Mouse (Mus musculus) MEL-GATA-1-ER (cell line): ENCODE results near the gene Slc4a1ap.
"Not testable (repeated sequence)": the region's sequence is repeated elsewhere in the genome, so short reads cannot be mapped to it uniquely, and the experiment has no call there.

Experiments
- DNase-seq: peaks from one replicate; pipeline ENCODE4 v3.0.0-alpha.2; 2012; ENCODE audit warnings: low read depth; ENCODE audit errors: extremely low read depth

Gene Slc4a1ap

DNA sequence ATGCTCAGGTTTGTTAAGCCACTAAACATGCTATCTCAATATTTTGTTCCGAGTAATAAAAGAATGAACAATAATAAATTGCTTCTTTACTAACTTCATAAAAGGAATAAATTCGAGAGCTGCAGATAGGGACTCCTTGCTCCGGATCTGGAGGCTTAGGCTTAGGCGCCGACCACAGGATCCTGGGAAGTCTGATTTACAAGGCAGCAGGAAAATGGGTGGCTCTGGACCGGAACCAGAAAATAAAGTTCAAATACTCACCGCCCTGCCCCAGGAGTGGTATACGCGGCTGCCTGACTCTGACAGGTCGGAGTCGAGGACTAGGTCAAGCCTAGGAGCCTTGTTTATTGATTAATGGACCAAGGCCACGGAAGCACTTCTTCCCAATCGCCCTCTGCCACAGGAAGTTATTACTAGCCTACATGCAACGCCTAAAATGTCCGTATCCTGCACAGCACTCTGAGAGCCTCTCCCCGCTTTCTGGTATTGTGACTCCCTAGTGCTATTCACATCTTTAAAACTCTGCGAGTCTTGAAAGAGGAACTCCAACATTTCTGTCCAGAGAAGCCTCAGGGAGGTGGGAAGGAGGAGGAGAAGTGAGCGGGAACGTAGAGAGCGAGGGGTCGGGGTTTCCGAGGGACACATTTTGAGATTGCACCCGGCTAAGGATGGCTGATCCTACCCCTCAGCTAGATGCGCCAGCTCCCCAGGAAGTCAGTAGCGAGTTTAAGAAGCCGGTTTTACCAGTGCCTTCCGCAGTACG is at the start of gene Slc4a1ap:
Slc4a1ap (plus strand) TSS at position 642 of the 763 bp plus-strand sequence.
- peak; percentile 88 for DNase-seq

DNA sequence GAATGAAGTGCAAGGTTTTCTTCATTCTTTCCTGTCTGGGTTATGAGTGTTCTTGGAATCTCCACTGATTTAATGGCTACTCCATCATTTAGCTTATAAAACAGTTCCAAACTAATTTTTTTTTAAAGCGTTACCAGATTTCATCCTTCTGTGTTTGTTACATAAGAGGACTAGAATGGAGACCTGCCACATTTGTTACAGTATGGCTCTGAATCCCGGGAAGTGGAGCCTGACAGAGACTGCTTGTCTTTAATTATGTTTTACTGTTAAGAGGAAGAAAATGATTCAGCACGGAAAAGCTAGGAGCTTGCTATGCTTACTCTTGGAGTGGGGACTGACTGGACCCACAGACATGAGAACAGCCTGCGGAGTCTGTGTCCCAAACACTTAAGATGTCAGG is 46.3 kb upstream of the Slc4a1ap start:
- DNase-seq, result no peak

DNA sequence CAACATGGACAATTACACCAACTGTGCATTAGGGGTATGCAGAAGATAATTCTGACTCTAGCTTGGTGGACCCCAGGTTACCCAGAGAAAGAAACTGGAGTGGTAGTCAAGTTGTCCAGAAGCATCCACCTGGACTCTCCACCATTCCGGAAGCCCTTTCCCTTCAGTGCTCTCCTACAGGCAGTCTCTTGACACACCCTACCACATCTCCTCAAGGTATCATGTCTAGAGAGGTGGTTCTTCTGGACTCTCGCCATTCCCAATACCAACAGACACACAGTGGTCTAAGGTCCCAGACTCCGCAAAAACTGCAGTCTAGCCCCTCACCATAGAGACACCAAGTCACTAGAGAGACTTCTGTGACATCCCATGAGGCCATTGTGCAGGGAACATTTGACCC is 41.4 kb upstream of the Slc4a1ap start, which contains the start of gene 4930548H24Rik:
4930548H24Rik (plus strand) TSS at position 301 of the 400 bp plus-strand sequence.
- DNase-seq, result no peak

DNA sequence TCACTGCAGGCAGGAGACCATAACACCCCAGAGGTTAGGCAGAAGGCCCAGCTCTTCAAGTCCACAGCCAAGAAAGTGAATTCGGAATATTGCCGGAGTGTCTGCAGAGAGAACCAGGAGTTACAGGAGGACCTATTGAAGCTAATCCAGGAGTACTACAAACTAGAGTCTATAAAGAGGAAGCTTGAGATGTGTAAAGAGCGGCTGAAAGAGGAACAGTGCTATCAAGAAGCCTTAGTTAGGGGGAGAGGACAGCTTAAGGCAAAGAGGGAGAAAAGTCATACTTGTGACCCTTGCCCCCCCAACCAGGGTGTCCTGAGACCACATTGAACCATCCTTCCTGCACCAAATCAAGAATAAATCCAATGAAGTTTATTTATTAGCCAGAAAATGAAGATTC is 38.9 kb upstream of the Slc4a1ap start:
- DNase-seq, result peak; percentile 41

DNA sequence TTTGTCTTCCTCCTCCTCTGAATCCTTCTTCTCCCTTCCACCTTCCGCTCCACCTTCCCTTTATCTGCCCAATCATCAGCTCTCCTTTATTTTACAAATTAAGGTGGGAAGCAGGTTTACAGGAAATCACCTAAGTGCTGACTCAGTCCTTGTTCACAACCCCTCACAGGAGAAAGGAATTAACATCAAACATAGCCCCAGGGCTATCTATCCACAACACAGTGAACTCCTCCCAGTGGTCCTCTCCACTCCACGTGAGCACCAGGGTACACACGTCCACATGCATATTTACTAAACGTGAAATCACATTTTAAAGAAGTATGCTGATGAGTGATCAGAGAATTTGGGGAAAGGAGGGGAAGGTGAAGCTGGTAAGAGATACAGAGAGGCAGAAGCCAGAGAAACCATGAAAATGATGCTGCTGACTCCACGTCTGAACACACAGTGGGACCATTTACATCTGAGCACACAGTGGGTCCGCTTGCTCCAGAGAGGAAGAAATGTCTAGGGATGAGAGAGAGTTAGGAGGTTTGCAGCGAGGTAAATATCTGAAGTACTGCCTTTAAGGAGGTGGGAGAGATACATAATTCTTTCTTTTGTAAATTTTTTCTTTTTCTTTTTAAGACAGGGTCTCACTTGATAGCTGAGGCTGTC is 37.6 kb upstream of the Slc4a1ap start:
- no peak for DNase-seq

DNA sequence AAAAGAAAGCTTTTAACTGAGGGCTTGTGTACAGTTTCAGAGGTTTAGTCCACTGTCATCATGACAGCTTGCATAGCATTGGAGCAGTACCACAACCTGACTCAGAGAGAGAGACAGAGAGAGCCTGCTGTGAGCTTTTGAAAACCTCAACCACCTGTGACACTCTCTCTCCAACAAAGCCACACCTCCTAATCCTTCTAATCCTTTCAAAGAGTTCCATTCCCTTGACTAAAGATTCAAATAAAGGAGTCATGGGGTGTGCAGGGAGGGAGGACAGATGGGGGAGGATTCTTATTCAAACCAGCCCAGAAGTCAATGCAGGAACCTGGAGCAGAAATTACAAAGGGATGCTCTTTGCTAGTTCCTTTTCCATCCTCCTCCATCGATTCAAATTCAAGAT is 34.8 kb upstream of the Slc4a1ap start:
- no peak for DNase-seq

DNA sequence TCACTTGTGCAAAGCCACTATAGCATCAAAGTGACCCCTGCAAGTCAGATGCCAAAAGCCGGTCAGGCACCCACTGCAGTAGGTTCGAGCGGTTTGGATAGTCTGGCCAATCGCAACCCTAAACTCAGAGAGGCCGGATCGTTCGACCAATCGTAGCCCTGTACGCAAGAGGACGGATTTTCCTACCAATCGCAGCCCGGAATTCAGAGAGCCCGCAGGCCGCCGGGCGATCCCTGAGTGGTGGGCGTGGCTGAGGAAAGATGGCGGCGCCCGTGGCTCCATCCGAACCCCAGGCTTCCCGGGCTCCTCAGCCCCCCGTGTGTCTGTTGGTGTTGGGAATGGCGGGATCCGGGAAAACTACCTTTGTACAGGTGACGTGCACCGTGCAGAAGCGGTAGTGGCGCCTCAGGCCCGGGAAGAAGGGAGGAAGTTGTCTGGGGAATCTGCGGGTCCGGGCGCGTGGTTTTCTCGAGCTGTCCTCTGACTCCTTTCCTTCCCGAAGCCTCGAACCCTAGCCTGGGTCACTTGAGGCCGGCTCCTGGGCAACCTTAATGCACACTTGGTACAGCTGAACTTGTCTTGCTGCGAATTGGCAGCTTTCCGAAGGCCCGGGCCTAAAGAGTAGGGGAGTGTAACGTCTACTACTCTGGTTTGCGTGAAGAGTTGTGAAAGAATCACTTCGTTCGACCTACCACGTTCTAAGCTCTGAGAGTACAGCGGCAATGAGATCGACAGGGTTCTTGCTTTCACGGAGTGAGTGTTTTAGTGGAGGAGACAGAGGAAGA is 32.1 kb upstream of the Slc4a1ap start, which contains the start of gene Gpn1:
Gpn1 (plus strand) TSS at position 229 of the 785 bp plus-strand sequence.
- peak; percentile 95 for DNase-seq

DNA sequence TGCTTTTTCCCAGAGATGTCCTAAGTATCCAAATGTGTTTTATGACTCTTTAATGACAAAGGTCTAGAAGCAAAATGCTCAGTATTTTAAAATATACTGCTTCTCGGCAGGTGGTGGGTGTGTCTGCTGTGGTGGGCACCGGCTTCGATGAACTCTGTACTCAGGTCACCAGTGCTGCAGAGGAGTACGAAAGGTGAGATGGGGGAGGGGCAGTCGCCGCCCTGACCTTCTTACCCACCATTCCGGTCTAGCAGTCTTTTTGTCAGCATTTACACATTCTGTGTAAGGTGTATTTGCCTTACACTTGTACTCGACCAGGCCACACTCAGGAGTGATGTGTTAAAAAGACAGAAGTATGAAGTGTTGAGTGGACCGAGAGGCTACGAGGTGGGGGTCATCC is 22.0 kb upstream of the Slc4a1ap start:
- DNase-seq, result no peak

DNA sequence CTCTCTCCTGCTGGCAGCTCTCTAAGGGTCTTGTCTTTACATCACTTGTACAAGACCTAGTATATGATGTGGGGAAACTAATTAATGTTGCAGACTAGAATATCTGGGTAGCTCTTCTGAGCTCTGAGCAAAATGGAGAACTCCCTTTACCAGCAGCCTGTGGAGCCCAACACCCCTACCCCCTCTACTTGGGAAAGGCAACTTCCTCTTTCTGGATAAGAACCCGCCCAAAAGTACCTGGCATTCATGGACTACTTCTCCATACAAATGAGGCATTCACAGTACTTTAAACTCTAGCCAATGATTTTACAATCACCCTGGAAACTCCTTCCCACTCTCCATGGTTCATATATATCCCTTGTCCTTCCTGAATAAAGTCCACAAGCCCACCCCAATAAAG is 14.3 kb upstream of the Slc4a1ap start:
- peak; percentile 94 for DNase-seq

DNA sequence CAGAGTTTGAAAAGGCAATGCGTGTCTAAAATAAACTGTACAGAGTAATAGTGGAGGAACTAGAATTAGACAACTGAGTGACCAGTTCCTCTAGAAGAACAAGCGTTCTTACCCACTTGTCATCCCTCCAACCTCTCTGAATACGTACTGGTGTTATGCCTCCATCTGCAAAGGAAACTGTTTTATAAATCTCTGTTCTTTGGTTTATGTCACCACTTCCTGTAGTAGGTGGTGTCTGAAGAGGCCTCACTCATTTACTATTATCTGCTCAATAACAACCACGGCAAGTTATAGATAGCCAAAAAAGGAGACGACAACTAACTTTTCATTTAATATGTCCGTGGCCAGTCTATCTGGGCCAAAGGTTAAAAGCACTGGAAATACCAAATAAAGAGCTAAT is 6.2 kb upstream of the Slc4a1ap start:
- DNase-seq, result no peak

DNA sequence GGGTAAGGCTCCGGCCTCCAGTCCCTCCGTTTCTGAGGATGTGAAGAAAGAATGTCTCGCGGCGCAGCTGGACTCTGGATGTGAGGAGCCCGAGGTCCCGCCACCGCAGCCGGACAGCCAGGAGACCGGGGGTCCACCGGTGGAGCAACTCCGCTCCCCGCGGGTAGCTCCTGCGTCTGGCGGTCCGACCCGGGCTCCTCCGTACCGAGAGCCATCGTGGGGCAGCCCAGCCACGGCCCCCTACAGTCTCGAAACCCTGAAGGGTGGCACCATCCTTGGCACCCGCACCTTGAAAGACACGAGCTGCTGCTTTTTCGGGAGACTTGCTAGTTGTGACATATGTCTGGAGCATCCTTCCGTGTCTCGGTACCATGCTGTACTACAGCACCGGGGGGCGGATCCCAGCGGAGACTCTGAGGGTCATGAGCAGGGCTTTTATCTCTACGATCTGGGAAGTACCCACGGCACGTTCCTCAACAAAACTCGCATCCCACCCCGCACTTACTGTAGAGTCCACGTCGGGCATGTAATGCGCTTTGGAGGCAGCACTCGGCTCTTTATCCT is 404 bp downstream of the Slc4a1ap start:
- DNase-seq, result peak; percentile 22

DNA sequence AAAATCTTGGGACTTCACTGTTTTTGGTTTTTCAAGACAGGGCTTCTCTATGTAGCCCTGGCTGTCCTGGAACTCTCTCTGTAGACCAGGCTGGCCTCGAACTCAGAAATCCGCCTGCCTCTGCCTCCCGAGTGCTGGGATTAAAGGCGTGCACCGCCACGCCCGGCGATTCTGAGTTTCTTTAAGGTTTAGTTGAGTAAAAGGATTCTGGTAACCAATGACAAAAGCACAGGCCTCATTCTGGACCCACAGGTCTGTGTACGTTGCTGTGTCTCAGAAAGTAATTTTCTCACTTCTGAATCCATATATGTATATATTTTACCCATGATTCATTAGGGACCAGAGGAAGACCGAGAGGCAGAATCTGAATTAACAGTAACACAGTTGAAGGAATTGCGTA is 912 bp downstream of the Slc4a1ap start, which contains the start of gene Supt7l:
Supt7l (minus strand) TSS at position 101 of the 400 bp plus-strand sequence.
- not testable (repeated sequence) for DNase-seq

DNA sequence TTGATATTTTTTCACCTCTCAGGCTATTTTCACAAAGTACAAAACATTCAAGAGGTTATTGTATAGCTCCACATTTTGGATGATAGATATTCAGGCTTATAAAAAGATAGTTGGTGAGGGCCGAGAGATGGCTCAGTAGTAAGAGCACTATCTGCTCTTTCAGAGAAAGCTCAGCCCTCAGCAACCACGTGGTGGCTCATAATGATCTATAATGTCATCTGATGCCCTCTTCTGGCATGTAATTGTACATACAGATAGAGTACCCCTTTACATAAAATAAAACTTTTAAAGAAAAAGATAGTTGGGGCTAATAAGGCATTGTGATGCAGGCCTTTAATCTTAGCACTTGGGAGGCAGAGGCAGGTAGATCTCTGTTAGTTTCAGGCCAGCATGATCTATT is 1.8 kb downstream of the Slc4a1ap start:
- peak; percentile 35 for DNase-seq

DNA sequence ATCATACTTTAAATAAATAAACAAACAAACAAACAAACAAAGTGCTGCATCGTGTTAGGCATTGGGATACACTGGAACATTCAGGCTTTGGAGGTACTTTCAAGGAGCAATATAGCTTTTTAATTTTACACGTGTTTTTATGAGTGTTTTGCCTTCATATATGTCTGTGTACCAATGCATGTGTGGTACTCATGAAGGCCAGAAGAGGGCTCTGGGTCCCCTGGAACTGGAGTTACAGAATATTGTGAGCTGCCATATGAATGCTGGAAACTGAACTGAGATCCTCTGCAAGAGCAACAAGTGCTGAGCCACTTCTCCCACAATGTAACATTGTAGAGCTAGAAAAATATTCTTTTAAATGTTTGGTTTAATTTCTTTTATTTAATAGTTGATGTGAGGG is 8.4 kb downstream of the Slc4a1ap start:
- no peak for DNase-seq

DNA sequence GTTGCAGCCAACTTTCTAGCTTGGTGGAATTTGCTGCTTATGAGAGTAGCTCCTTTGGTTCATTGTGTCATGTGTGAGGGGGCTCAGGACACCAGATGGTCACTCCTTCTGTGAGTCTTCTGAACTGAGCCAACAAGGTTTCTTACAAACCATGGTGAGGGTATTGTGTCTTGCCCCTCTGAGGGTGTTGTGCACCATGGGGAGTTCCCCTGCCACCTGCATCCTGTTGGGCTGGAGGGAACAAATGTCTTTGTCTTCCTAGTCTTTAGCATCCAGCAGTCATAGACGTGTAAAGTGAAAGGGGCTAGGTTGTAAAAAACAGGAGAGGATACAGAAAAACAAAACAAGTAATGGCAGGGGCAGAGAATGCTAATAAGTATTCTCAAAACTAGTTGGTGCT is 32.6 kb downstream of the Slc4a1ap start:
- DNase-seq, result no peak

DNA sequence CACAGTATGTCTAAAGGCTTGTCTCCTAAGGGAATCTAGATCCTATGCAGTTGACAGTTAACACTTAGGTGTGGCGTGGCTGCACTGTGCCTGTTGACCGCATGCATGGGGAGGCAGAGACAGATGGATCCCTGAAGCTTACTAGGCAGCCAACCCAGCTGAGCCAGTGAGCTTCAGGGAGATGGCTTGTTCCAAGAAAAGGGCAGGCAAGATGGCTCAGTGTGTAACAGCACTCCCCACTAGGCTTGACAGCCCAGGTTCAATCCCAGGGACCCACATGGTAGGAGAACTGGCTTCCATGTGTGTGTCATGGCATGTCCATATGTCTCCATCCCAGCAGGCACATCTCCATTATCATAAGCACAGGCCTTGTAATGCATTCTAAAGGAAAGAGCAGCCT is 33.6 kb downstream of the Slc4a1ap start:
- DNase-seq, result no peak

DNA sequence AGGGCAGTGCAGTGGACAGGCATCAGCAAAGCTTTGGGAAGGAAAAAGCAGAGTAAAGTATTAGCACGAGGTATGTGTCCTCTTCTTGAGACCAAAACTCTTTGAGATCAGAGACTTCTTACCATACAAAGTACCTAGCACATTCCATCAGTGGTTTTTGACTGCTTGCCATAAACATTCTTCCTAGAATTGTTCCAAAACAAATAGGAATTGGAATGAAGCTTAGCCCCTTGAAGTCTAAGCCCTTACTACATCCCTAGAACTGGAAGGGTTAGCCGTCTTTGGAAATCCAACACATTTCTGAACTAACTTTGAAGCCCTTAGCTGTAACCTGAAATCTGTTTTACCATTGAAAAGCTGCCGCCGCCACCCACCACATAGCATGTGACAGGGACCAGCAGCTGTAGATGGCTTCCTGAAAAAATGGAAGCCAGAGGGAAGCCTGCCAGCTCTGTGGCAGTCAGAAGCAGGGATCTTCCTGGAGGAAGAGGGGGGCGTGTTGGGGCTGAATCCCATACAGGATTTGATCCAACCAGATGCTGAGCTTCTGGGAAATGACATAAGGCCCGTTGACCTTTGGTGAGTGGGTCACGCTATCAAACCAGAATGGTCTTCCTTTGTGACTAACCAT is 35.4 kb downstream of the Slc4a1ap start:
- no peak for DNase-seq

DNA sequence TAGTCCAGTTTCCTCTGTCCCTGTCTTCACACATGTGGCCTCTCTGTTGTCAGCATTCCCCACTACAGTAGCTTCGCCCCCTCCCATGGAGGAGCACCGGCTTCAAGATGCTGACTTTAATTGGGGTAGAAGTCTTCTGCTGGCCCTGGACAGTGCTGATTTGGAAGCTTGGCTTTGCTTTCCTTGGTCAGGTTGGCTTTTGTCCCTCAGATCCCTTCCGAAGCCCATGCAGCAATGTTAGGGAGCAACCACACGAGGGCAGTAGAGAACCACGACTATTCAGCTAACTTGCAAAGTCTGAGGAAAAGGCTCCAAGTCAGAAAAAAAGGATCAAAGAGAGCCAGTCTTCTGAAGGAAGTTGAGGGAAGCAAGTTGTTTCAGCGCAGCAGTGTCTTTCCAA is 36.7 kb downstream of the Slc4a1ap start:
- peak; percentile 47 for DNase-seq

DNA sequence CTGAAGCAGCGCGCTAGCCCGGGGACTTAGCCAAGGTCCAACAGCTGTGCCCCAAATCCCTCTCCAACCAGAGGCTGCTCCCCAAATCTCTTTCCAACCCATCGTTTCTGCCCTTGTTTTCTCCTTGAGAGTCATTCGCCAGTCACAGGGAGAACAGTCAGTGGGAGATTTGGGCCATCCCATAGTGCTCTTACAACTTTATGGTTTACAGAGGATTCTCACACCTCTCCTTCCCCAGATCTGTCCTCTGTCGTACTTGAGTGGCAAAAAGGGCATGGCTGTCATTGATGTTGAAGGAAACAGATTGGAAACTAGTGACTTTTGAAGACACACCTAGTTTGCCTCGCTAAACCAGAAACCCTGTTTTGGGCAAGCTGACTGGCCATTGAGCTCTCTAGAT is 37.1 kb downstream of the Slc4a1ap start:
- no peak for DNase-seq

DNA sequence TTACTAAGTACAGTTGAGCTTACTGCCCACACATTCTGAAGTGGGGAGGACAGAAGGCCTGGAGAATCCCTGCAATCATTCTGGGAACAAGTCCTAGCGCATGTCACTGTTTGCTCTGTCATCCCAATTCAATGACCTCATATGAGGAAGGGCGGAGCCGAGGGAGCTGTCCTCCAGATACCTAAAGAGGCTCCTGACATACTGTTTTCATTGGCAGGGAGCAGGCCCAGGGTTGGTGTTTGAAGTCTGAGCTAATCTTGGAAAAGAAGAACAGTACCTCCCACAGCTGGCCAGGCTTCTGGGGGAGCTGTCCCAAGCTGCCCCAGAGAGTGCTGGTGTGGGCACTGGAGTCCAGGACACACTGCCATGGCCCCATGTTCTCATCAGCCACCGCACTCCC is 38.2 kb downstream of the Slc4a1ap start:
- DNase-seq, result no peak

DNA sequence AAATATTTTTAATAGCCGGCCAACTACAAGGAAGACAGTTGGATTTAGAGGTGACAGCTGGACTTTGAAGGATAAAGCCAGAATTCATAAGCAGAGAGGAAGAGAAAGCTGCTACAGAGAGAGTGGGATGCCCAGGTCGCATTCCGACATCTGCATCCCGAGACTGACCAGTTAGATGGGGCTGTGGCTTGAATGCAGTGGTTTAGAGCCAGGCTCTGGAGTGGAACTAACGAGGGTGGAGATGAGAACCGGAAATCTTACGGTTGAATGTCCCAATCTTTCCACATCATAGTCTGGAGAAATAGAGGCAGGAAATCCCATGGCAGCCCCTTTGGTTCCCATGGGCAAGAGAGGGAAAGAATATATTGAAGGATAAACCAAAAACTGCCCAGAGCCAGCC is 39.2 kb downstream of the Slc4a1ap start:
- no peak for DNase-seq
